Mouse (Mus musculus) heart, postnatal 0 days (tissue): ENCODE results near the gene Upk1a. TPM values are rescaled to one million over a fixed set of nuclear protein-coding genes. Genes with fewer than 3 reads are reported as not detected.

Experiments
- ATAC-seq: fragments of 200-750 bp; cut with Nextera tagmentation; 2 replicates; pipeline ENCODE4 v1.8.0; 2017; ENCODE audit warnings: low read depth, moderate number of reproducible peaks, moderate library complexity; ENCODE audit not compliant: insufficient read depth
- DNase-seq: peaks from one replicate; pipeline ENCODE4 v3.0.0-alpha.2; 2016; ENCODE audit warnings: low spot score
- H3K27ac ChIP-seq: fragments of 300-500 bp; sonication (generic); 2 replicates; pipeline ENCODE4 v1.5.1; 2014; ENCODE audit warnings: low read depth, mild to moderate bottlenecking
- H3K27me3 ChIP-seq: fragments of 300-500 bp; sonication (generic); 2 replicates; pipeline ENCODE4 v1.6.1; 2014; ENCODE audit warnings: low read length, mixed read lengths; ENCODE audit not compliant: control insufficient read depth, insufficient read depth
- H3K36me3 ChIP-seq: fragments of 300-500 bp; sonication (generic); replicated peaks from 2 replicates; pipeline ENCODE4 v1.6.1; 2014; ENCODE audit warnings: low read length, mixed read lengths; ENCODE audit not compliant: control insufficient read depth, insufficient read depth
- H3K4me1 ChIP-seq: fragments of 300-500 bp; sonication (generic); 2 replicates; pipeline ENCODE4 v1.6.1; 2014; ENCODE audit warnings: antibody characterized with exemption; ENCODE audit not compliant: control insufficient read depth, insufficient read depth
- H3K4me2 ChIP-seq: fragments of 300-500 bp; sonication (generic); 2 replicates; pipeline ENCODE4 v1.6.1; 2014; ENCODE audit warnings: low read depth, mild to moderate bottlenecking, low read length, moderate library complexity
- H3K4me3 ChIP-seq: fragments of 300-500 bp; sonication (generic); 2 replicates; pipeline ENCODE4 v1.5.1; 2014; ENCODE audit warnings: low read depth, low read length
- H3K9ac ChIP-seq: fragments of 300-500 bp; sonication (generic); replicated peaks from 2 replicates; pipeline ENCODE4 v1.6.1; 2014; ENCODE audit warnings: low read depth, low read length, mixed read lengths
- H3K9me3 ChIP-seq: fragments of 300-500 bp; sonication (generic); replicated peaks from 2 replicates; pipeline ENCODE4 v1.6.1; 2016; ENCODE audit warnings: low read length; ENCODE audit not compliant: control insufficient read depth
- CTCF ChIP-seq: IDR thresholded peaks from 2 replicates; pipeline ENCODE4 v1.5.1; 2016; ENCODE audit warnings: antibody characterized with exemption, control low read depth, low read depth
- EP300 ChIP-seq: IDR thresholded peaks from 2 replicates; pipeline ENCODE4 v1.6.1; 2016; ENCODE audit warnings: antibody characterized with exemption, low read depth
- WGBS: fragments of 180-500 bp; shearing (Covaris S2); extraction: QIAGEN DNeasy Blood & Tissue Kit; methylation state at CpG from one replicate; pipeline ENCODE4 v1.1.7; 2014; 5-methylcytosine and 5-hydroxymethylcytosine counted together
- polyA plus RNA-seq: library from polyadenylated mRNA; unstranded; fragments of >200 nt; fragmentation: Nextera tagmentation; extraction: Ambion mirVana; gene quantifications from 2 replicates; pipeline ENCODE4 v1.2.1, GENCODE M21; 2015
- total RNA-seq: library from RNA; depleted of rRNA; stranded (reverse); fragments of >200 nt; gene quantifications from 2 replicates; pipeline ENCODE4 v1.2.3, GENCODE M21; 2014; ENCODE audit warnings: low replicate concordance

Gene Upk1a
- total and polyA plus RNA-seq, 2 experiments from 2014 or later = 0.60 to 73.4 TPM

- Histone ChIP-seq H3K27ac (no peak overlapping the region), H3K4me1 (0 out of 2 replicates have a peak, but pooled peaks cover 6% of the 10 kb centered on the region), H3K9me3 (no peaks in the 10 kb centered on the region), H3K36me3 (no peaks in the 10 kb centered on the region), H3K27me3 (no peaks in the 10 kb centered on the region), H3K9ac (no peak overlapping the region), H3K4me3 (no peak overlapping the region), H3K4me2 (no peak overlapping the region)
- no peak for DNase-seq
- TF ChIP-seq CTCF (no peak), EP300 (no peak)
- WGBS = 63% methylated on average over 7 of the region's 7 CpGs
- no peak for ATAC-seq
Measured at GRCm38 (mm10) chr7:30600651-30601050, 12.0 kb downstream of the Upk1a start.

GRCm38 (mm10) chr7:30599933-30600353 is 12.7 kb downstream of the Upk1a start:
- under 1% methylated on average over 16 of the region's 16 CpGs for WGBS
- H3K9ac ChIP-seq = no peak overlapping the region

GRCm38 (mm10) chr7:30598786-30599185 is 13.9 kb downstream of the Upk1a start, which contains the start of gene Zbtb32:
Gene Zbtb32 (minus strand): TSS chr7:30598909.
- no peak for ATAC-seq
- H3K4me2 ChIP-seq = no peak within 1 kb of the TSS
- H3K9ac ChIP-seq = no peak within 1 kb of the TSS
- DNase-seq = no peak
- H3K27me3 ChIP-seq = 0 out of 2 replicates have a peak, but pooled peaks cover 2% of the 10 kb centered on the region
- H3K4me3 ChIP-seq = no peak within 1 kb of the TSS
- no peak within 1 kb of the TSS for H3K27ac ChIP-seq
- 0 out of 2 replicates have a peak, but pooled peaks cover 6% of the 10 kb centered on the region for H3K4me1 ChIP-seq
- TF ChIP-seq EP300 (no peak), CTCF (no peak)
- H3K36me3 ChIP-seq = no peaks in the 10 kb centered on the region
- 90% methylated on average over 12 of the region's 12 CpGs for WGBS
- H3K9me3 ChIP-seq = no peaks in the 10 kb centered on the region

More at GRCm38 (mm10) chr7:30599933-30600353, 12.7 kb downstream of the Upk1a start:
- H3K4me2 ChIP-seq = peak overlapping the region; percentile 38
- peak; percentile 96 for ATAC-seq
- TF ChIP-seq CTCF (no peak), EP300 (no peak)
- H3K27ac ChIP-seq = no peak overlapping the region
- DNase-seq = peak; percentile 90
- no peaks in the 10 kb centered on the region for H3K36me3 ChIP-seq
- no peaks in the 10 kb centered on the region for H3K27me3 ChIP-seq
- H3K4me3 ChIP-seq = no peak overlapping the region
- no peaks in the 10 kb centered on the region for H3K9me3 ChIP-seq
- 0 out of 2 replicates have a peak, but pooled peaks cover 6% of the 10 kb centered on the region for H3K4me1 ChIP-seq

- Histone ChIP-seq H3K27me3 (0 out of 2 replicates have a peak, but pooled peaks cover 2% of the 10 kb centered on the region), H3K4me2 (no peak overlapping the region), H3K9ac (no peak overlapping the region), H3K36me3 (no peaks in the 10 kb centered on the region), H3K27ac (no peak overlapping the region), H3K9me3 (no peaks in the 10 kb centered on the region), H3K4me1 (0 out of 2 replicates have a peak, but pooled peaks cover 6% of the 10 kb centered on the region), H3K4me3 (no peak overlapping the region)
- ATAC-seq = no peak
- no peak for TF ChIP-seq EP300
- TF ChIP-seq CTCF = no peak
- no peak for DNase-seq
- WGBS = 62% methylated on average over 5 of the region's 5 CpGs
Measured at GRCm38 (mm10) chr7:30596811-30597210, 15.8 kb downstream of the Upk1a start.

GRCm38 (mm10) chr7:30596093-30596492 is 16.6 kb downstream of the Upk1a start:
- 71% methylated on average over 5 of the region's 5 CpGs for WGBS
- no peak for DNase-seq
- Histone ChIP-seq H3K27me3 (0 out of 2 replicates have a peak, but pooled peaks cover 2% of the 10 kb centered on the region), H3K4me1 (0 out of 2 replicates have a peak, but pooled peaks cover 6% of the 10 kb centered on the region), H3K36me3 (no peaks in the 10 kb centered on the region), H3K4me3 (no peak overlapping the region), H3K27ac (no peak overlapping the region), H3K9me3 (no peaks in the 10 kb centered on the region), H3K9ac (no peak overlapping the region), H3K4me2 (no peak overlapping the region)
- TF ChIP-seq CTCF (no peak), EP300 (no peak)
- ATAC-seq = no peak

- 66% methylated on average over 4 of the region's 4 CpGs for WGBS
- no peak for ATAC-seq
- Histone ChIP-seq H3K27ac (no peak overlapping the region), H3K36me3 (no peaks in the 10 kb centered on the region), H3K4me1 (0 out of 2 replicates have a peak, but pooled peaks cover 4% of the 10 kb centered on the region), H3K9ac (no peak overlapping the region), H3K4me2 (no peak overlapping the region), H3K9me3 (no peaks in the 10 kb centered on the region), H3K4me3 (no peak overlapping the region), H3K27me3 (0 out of 2 replicates have a peak, but pooled peaks cover 2% of the 10 kb centered on the region)
- DNase-seq = no peak
- no peak for TF ChIP-seq CTCF
- no peak for TF ChIP-seq EP300
Measured at GRCm38 (mm10) chr7:30594510-30595024, 18.1 kb downstream of the Upk1a start.
